24 mouse cellular contexts compared by ENCODE assay signal in the genomic region with DNA sequence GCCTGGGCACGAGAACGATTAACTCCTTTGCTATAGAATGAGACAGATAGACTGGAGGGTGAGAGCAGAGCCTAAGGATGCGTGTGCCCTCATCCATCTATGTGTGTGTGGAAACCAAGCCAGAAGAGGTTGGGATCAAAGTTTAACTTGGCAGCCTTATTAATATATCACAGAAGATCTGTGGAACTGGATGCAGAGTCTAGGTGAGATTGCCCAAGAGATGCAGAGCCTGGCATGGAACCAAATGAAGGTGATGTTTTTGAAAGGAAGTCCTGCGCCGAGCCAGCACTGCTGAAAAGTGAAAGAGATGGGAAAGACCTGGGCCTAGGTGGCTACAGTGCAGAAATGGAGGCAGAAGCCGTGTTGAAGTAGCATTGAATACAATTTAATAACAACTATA. TPM values are rescaled to one million over a fixed set of nuclear protein-coding genes. Genes with fewer than 3 reads are reported as not detected.
DNase-seq lines count a peak whose midpoint lies in the region; ATAC-seq and TF ChIP-seq lines count a peak whose summit lies in the region.
"Had no signal": no experiment of that assay in that cellular context is flagged by ENCODE, and none has a peak within 500 bp of the region (broad histone marks: within the 10 kb centered on the region; RNA-seq: fewer than 3 reads in every experiment).

No protein-coding gene starts in this region.

- H3K9me3 ChIP-seq in kidney, embryonic 14.5 days (ENCODE audit: control insufficient read depth, low read length), result no peaks in the 10 kb centered on the region
- H3K9me3 ChIP-seq: embryonic facial prominence, embryonic 15.5 days; forebrain, embryonic 10.5 days; forebrain, embryonic 15.5 days; G1E; heart, embryonic 15.5 days; hindbrain, embryonic 15.5 days had no signal

- no peak for ATAC-seq in kidney, embryonic 14.5 days (ENCODE audit: low FRiP score, low TSS enrichment)
- ATAC-seq: CD4-positive, CD25-positive, alpha-beta regulatory T cell, adult 4 months; forebrain, embryonic 15.5 days had no signal

- H3K4me3 ChIP-seq in kidney, adult 2 months (ENCODE audit: insufficient read depth, low read depth, low read length), result no peak overlapping the region
- no peak overlapping the region for H3K4me3 ChIP-seq in kidney, embryonic 14.5 days (ENCODE audit: low read length)
- H3K4me3 ChIP-seq: embryonic facial prominence, embryonic 15.5 days; erythroblast, embryonic 14.5 days; forebrain, embryonic 10.5 days; forebrain, embryonic 15.5 days; heart, embryonic 15.5 days; hindbrain, embryonic 15.5 days had no signal

- TF ChIP-seq CTCF in kidney, adult 2 months (conservative IDR thresholded peaks at IDR 0.05; ENCODE audit: insufficient read depth, insufficient read length, low read depth, low read length), result no peak

- H3K27ac ChIP-seq in kidney, adult 2 months (ENCODE audit: insufficient read depth, low read depth, low read length), result no peak overlapping the region
- H3K27ac ChIP-seq in kidney, embryonic 14.5 days (ENCODE audit: low read depth, low read length), result no peak overlapping the region
- H3K27ac ChIP-seq: embryonic facial prominence, embryonic 15.5 days; forebrain, embryonic 10.5 days; forebrain, embryonic 15.5 days; heart, embryonic 15.5 days; hindbrain, embryonic 15.5 days had no signal

- no peaks in the 10 kb centered on the region; the same call in 1 of the 2 replicates for H3K27me3 ChIP-seq in kidney, adult 2 months (replicated peaks; ENCODE audit: control insufficient read depth, insufficient read depth, low read length)
- no peaks in the 10 kb centered on the region for H3K27me3 ChIP-seq in kidney, embryonic 14.5 days (ENCODE audit: control insufficient read depth, insufficient read depth, low read length)
- H3K27me3 ChIP-seq: embryonic facial prominence, embryonic 15.5 days; forebrain, embryonic 15.5 days; heart, embryonic 15.5 days; hindbrain, embryonic 15.5 days had no signal

- no peak overlapping the region for H3K9ac ChIP-seq in kidney, embryonic 14.5 days (ENCODE audit: low read depth, low read length)
- H3K9ac ChIP-seq: embryonic facial prominence, embryonic 15.5 days; forebrain, embryonic 15.5 days; heart, embryonic 15.5 days; hindbrain, embryonic 15.5 days had no signal

- WGBS in kidney, adult 2 months, result 73% methylated on average over 6 of the region's 6 CpGs
- WGBS in kidney, embryonic 14.5 days, result 95% methylated on average over 6 of the region's 6 CpGs

- no peak for TF ChIP-seq POLR2A in kidney, adult 2 months (IDR thresholded peaks at IDR 0.05; ENCODE audit: low read depth, low read length)

- DNase-seq in heart, adult 11 months, result peak; percentile 63
- DNase-seq in heart, postnatal 10 days, result no peak
- DNase-seq in kidney, adult 2 months, result peak; percentile 43
- peak; percentile 25 for DNase-seq in testis, postnatal 10 days (ENCODE audit: low spot score)
- DNase-seq in testis, postnatal 14 days (ENCODE audit: low spot score), result no peak
- no peak for DNase-seq in thymus, postnatal 25 days
- DNase-seq: adrenal gland, postnatal 10 days; B cell, adult 2 months; cerebellum, adult 11 months; cerebellum, adult 8-10 months; cerebellum, postnatal 14 days; embryo, embryonic 11 days; gastrocnemius, postnatal 36 days; heart, adult 18-20 months had no signal

- no peaks in the 10 kb centered on the region for H3K4me1 ChIP-seq in kidney, adult 2 months (ENCODE audit: control insufficient read depth, insufficient read depth, low read length)
- no peaks in the 10 kb centered on the region for H3K4me1 ChIP-seq in kidney, embryonic 14.5 days (ENCODE audit: control insufficient read depth, insufficient read depth, low read length)
- H3K4me1 ChIP-seq: embryonic facial prominence, embryonic 15.5 days; forebrain, embryonic 10.5 days; forebrain, embryonic 15.5 days; heart, embryonic 15.5 days; hindbrain, embryonic 15.5 days had no signal

- H3K4me2 ChIP-seq in kidney, embryonic 14.5 days (replicated peaks; ENCODE audit: low read depth, low read length), result no peak overlapping the region
- H3K4me2 ChIP-seq: embryonic facial prominence, embryonic 15.5 days; forebrain, embryonic 15.5 days; heart, embryonic 11.5 days; heart, embryonic 15.5 days; hindbrain, embryonic 15.5 days had no signal

- H3K36me3 ChIP-seq in kidney, adult 2 months (ENCODE audit: control insufficient read depth, insufficient read depth, low read length), result no peaks in the 10 kb centered on the region
- H3K36me3 ChIP-seq in kidney, embryonic 14.5 days (ENCODE audit: control insufficient read depth, insufficient read depth, low read length), result no peaks in the 10 kb centered on the region
- H3K36me3 ChIP-seq: embryonic facial prominence, embryonic 15.5 days; forebrain, embryonic 10.5 days; forebrain, embryonic 15.5 days; heart, embryonic 15.5 days; hindbrain, embryonic 15.5 days had no signal

- intact Hi-C loops in heart, postnatal 10 days (cut with DNase I), result no loop called here

RNA-seq across cellular contexts. Expression of gene Cmc1, which starts 11.6 kb away (rescaled TPM):
- total RNA-seq in heart, postnatal 10 days (2021), result 10 to 100 TPM; 24.0 to 28.3 TPM
- 3.1 and 7.1 TPM in 2 replicates for polyA plus RNA-seq in kidney, adult 2 months (2012; rRNA removed)
- polyA plus RNA-seq in kidney, embryonic 14.5 days (2014; fragmentation: Nextera tagmentation; extraction: Ambion mirVana), result 52.6 and 68.7 TPM in 2 replicates

Comparison
In these comparisons a context has a peak if more than half of its experiments do, and no peak if none do; other contexts are left out.
1. DNase-seq: peak in heart, adult 11 months (single experiment), kidney, adult 2 months (single experiment) and testis, postnatal 10 days (single experiment); none in heart, postnatal 10 days (0 of 2), testis, postnatal 14 days (single experiment) and thymus, postnatal 25 days (single experiment).